Mouse (Mus musculus) kidney, embryonic 14.5 days (tissue): ENCODE results near the gene Brox. TPM values are rescaled to one million over a fixed set of nuclear protein-coding genes. Genes with fewer than 3 reads are reported as not detected.

Experiments used
- ATAC-seq: fragments of 200-750 bp; cut with Nextera tagmentation; 2 replicates; pipeline ENCODE4 v1.8.0; 2017; ENCODE audit warnings: moderate number of reproducible peaks, mild to moderate bottlenecking, moderate TSS enrichment, moderate library complexity; ENCODE audit not compliant: low FRiP score, low TSS enrichment
- H3K27ac ChIP-seq: fragments of 300-500 bp; sonication (generic); 2 replicates; pipeline ENCODE4 v1.5.1; 2014; ENCODE audit warnings: low read depth, mild to moderate bottlenecking, low read length, moderate library complexity, mixed read lengths
- H3K27me3 ChIP-seq: fragments of 300-500 bp; sonication (generic); 2 replicates; pipeline ENCODE4 v1.6.1; 2014; ENCODE audit warnings: mild to moderate bottlenecking, low read length; ENCODE audit not compliant: control insufficient read depth, insufficient read depth
- H3K36me3 ChIP-seq: fragments of 300-500 bp; sonication (generic); 2 replicates; pipeline ENCODE4 v1.6.1; 2014; ENCODE audit warnings: low read length, mixed read lengths; ENCODE audit not compliant: control insufficient read depth, insufficient read depth
- H3K4me1 ChIP-seq: fragments of 300-500 bp; sonication (generic); 2 replicates; pipeline ENCODE4 v1.6.1; 2014; ENCODE audit warnings: low read length, mixed read lengths; ENCODE audit not compliant: control insufficient read depth, insufficient read depth
- H3K4me2 ChIP-seq: fragments of 300-500 bp; sonication (generic); replicated peaks from 2 replicates; pipeline ENCODE4 v1.6.1; 2014; ENCODE audit warnings: low read depth, mild to moderate bottlenecking, low read length
- H3K4me3 ChIP-seq: fragments of 300-500 bp; sonication (generic); 2 replicates; pipeline ENCODE4 v1.5.1; 2014; ENCODE audit warnings: mild to moderate bottlenecking, low read length
- H3K9ac ChIP-seq: fragments of 300-500 bp; sonication (generic); 2 replicates; pipeline ENCODE4 v1.6.1; 2014; ENCODE audit warnings: low read depth, mild to moderate bottlenecking, low read length, moderate library complexity
- H3K9me3 ChIP-seq: fragments of 300-500 bp; sonication (generic); 2 replicates; pipeline ENCODE4 v1.6.1; 2016; ENCODE audit warnings: low read length; ENCODE audit not compliant: control insufficient read depth
- WGBS: fragments of 180-500 bp; shearing (Covaris S2); extraction: QIAGEN DNeasy Blood & Tissue Kit; methylation state at CpG from one replicate; pipeline ENCODE4 v1.1.7; 2014; 5-methylcytosine and 5-hydroxymethylcytosine counted together
- polyA plus RNA-seq: library from polyadenylated mRNA; unstranded; fragments of >200 nt; fragmentation: Nextera tagmentation; extraction: Ambion mirVana; gene quantifications from 2 replicates; pipeline ENCODE4 v1.2.1, GENCODE M21; 2014

The Brox gene
- polyA plus RNA-seq, 1 experiment from 2014 or later: 51.4 TPM

DNA sequence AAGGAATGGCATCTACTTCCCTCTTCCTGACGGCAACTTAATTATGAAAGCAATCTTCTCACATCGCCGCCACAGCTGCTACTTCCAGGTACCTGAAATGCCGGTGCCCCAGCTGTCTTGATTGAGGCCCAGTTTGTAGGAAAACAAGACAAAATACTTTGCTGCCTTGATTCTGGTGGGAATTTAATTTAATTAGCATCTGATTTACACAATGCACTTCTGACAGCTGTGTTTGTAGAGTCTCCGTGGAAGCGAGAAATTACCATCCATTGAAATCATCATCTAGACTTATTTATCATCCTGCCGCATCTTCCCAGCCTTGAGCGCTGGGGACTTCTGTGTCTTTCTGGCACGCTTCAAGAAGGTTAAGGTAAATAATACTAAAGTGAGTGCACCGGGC is 44.5 kb downstream of the Brox start:
- Histone ChIP-seq H3K27ac (no peak overlapping the region), H3K4me1 (no peaks in the 10 kb centered on the region), H3K36me3 (no peaks in the 10 kb centered on the region), H3K27me3 (no peaks in the 10 kb centered on the region), H3K9me3 (no peaks in the 10 kb centered on the region), H3K4me2 (no peak overlapping the region), H3K9ac (no peak overlapping the region), H3K4me3 (no peak overlapping the region)
- WGBS: 62% methylated on average over 10 of the region's 10 CpGs
- ATAC-seq: no peak

DNA sequence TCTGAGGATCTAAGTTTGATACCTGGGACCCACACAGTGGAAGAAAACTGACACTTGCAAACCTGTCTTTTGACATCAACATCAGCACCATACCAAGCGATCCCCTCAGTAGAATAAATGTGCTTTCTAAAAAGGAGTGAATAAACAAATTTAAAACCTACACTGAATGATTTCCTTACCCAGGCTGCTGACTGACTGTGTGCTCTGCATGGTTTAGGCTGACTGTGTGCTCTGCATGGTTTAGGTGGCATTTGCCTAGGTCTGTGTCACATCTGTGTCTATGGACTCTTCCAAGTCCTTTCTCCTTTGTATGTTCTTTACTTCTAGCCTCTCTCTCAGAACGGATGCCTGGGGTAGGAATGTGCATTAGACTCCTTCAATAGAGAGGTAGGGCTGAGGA is 45.3 kb downstream of the Brox start:
- no peak for ATAC-seq
- no peaks in the 10 kb centered on the region for H3K9me3 ChIP-seq
- H3K27ac ChIP-seq: no peak overlapping the region
- H3K27me3 ChIP-seq: no peaks in the 10 kb centered on the region
- H3K4me2 ChIP-seq: no peak overlapping the region
- H3K36me3 ChIP-seq: no peaks in the 10 kb centered on the region
- WGBS: 77% methylated on average over 2 of the region's 2 CpGs
- H3K4me1 ChIP-seq: no peaks in the 10 kb centered on the region
- H3K9ac ChIP-seq: no peak overlapping the region
- no peak overlapping the region for H3K4me3 ChIP-seq

DNA sequence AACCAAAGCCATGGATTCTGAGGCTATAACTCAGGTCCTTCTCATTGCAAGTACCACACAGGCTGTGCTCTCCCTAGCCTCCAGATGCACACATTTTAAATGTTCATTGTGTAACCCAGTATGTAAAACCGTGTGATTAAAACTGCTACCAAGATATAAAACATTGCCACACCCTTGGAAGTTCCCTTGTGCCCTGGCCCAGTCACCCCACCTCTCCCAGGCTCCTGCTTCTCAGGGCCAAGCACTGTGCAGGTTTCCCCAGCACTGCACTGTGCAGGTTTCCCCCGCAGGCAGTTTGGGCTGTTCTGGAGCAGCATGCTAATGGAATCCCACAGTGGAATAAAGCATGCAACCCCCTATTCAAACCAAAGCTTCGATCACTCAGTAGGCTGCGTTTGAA is 46.5 kb downstream of the Brox start:
- Histone ChIP-seq H3K4me1 (no peaks in the 10 kb centered on the region), H3K9me3 (no peaks in the 10 kb centered on the region), H3K9ac (no peak overlapping the region), H3K4me3 (no peak overlapping the region), H3K27ac (no peak overlapping the region), H3K36me3 (no peaks in the 10 kb centered on the region), H3K27me3 (no peaks in the 10 kb centered on the region), H3K4me2 (no peak overlapping the region)
- no peak for ATAC-seq
- WGBS: 84% methylated on average over 4 of the region's 4 CpGs

DNA sequence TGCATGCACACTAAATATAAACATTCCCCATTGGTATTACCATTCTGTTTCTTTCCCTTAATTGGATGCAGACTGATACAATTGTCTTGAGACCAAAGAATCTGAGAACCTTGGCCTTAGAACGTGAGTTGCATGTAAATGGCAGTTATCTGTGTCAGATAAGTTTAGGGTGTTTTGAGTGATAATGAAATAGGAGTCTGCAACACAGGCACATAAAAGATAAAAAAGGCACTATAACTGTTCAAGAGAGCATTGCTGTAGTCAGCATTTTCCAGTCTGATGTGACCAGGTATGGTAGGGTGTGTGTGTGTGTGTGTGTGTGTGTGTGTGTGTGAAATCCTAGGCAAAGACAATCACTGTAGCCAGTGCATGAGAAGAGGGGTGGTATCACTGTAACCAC is 48.9 kb downstream of the Brox start:
- no peak overlapping the region for H3K9ac ChIP-seq
- no peaks in the 10 kb centered on the region for H3K36me3 ChIP-seq
- H3K9me3 ChIP-seq: no peaks in the 10 kb centered on the region; the same call in 1 of the 2 replicates
- no peak overlapping the region for H3K4me3 ChIP-seq
- H3K27ac ChIP-seq: no peak overlapping the region
- H3K27me3 ChIP-seq: no peaks in the 10 kb centered on the region
- 53% methylated on average over 1 of the region's 1 CpGs for WGBS
- no peak overlapping the region for H3K4me2 ChIP-seq
- no peak for ATAC-seq
- no peaks in the 10 kb centered on the region for H3K4me1 ChIP-seq

DNA sequence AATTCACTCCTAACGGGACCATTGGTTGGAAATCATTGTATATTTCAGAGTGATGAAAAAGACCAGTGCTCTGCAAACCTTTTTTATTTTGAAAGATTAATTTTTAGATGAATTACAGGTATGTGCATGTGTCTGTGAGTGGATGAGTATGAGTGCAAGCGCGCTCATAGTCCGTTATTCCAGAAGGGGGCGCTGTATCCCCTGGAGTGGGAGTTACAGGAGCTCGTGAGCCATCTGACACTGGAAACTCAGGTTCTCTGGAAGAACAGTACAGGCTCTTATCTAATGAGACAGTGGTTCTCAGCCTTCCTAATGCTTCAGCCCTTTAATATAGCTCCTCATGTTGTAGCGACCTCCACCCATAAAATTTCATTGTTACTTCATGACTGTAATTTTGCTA is 53.8 kb downstream of the Brox start:
- Histone ChIP-seq H3K36me3 (no peaks in the 10 kb centered on the region), H3K27ac (no peak overlapping the region), H3K27me3 (no peaks in the 10 kb centered on the region), H3K9me3 (no peaks in the 10 kb centered on the region; the same call in 1 of the 2 replicates), H3K4me2 (no peak overlapping the region), H3K9ac (no peak overlapping the region), H3K4me3 (no peak overlapping the region), H3K4me1 (no peaks in the 10 kb centered on the region)
- 76% methylated on average over 7 of the region's 7 CpGs for WGBS
- no peak for ATAC-seq

DNA sequence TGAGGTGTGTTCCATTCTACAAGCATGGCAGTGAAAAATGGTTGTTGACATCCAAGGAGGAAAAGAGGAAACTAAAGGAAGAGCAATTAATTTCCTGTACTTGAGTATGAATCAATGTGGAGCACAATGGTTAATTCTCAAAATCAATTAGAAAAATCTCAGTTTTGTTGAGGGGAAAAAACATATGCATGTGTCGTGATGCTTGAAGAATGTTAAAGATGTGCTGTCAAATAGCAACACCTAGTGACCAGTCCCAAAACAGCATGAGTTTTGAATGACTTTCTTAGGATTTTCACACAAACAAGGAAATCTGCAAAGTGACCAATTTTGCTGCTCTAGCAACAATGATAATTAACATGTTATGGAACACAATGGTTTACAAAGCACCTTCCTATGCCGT is 59.2 kb downstream of the Brox start:
- no peaks in the 10 kb centered on the region for H3K9me3 ChIP-seq
- no peak overlapping the region for H3K9ac ChIP-seq
- H3K36me3 ChIP-seq: no peaks in the 10 kb centered on the region
- H3K4me1 ChIP-seq: peaks cover 4% of the 10 kb centered on the region; the same call in 1 of the 2 replicates
- no peak overlapping the region for H3K4me3 ChIP-seq
- no peaks in the 10 kb centered on the region for H3K27me3 ChIP-seq
- no peak overlapping the region for H3K27ac ChIP-seq
- no peak for ATAC-seq
- H3K4me2 ChIP-seq: no peak overlapping the region
- 28% methylated on average over 2 of the region's 2 CpGs for WGBS

DNA sequence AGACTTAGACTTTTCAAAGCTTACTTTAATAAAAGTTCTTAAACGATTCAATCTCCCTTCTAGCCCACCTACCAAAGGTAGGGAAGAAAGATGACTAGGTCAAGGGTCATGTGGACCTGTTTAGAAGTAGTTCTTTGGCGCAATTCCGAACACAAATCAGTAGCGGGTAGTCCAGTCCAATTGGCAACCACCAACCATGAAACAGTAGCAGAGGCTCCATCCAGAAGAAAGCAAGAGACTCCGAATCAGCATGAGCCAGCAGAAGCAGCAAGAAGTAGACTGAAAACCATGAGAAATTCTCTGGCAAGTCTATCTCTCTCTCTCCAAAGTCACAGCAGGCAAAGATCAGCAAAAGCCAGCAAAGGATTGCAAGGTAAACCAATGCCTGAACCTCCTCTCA is 60.6 kb downstream of the Brox start:
- Histone ChIP-seq H3K9ac (no peak overlapping the region), H3K9me3 (no peaks in the 10 kb centered on the region), H3K27me3 (no peaks in the 10 kb centered on the region), H3K36me3 (no peaks in the 10 kb centered on the region), H3K27ac (no peak overlapping the region), H3K4me2 (no peak overlapping the region), H3K4me3 (no peak overlapping the region), H3K4me1 (peaks cover 4% of the 10 kb centered on the region; the same call in 1 of the 2 replicates)
- no peak for ATAC-seq
- 91% methylated on average over 5 of the region's 5 CpGs for WGBS

DNA sequence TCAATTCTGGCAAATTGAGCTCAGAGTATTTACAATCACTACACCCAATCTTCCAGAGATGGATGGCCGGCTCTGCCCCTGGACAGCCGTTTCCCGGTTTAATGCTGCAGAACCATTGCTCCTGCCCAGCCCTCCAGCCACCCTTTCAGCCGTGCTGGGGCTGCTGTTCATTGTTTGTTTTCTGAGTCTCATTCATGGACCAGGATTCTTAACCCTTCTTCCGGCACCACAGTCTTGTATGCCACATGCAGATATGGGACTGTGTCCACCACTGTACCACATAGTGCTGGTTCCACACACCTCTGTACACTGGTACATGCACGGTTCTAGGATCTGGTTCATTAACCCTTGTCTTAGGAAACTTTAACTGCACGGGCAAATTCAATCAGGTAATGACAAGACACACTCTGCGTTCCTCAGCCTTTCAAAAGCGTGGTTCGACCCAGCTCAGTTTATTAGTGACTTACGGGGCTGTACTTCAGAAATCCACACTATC is 63.3 kb downstream of the Brox start:
- H3K27ac ChIP-seq: no peak overlapping the region
- H3K9ac ChIP-seq: no peak overlapping the region
- ATAC-seq: peak; percentile 71
- no peaks in the 10 kb centered on the region for H3K36me3 ChIP-seq
- no peak overlapping the region for H3K4me2 ChIP-seq
- H3K9me3 ChIP-seq: no peaks in the 10 kb centered on the region
- H3K27me3 ChIP-seq: no peaks in the 10 kb centered on the region
- H3K4me1 ChIP-seq: peaks cover 9% of the 10 kb centered on the region
- no peak overlapping the region for H3K4me3 ChIP-seq
- 30% methylated on average over 11 of the region's 11 CpGs for WGBS

DNA sequence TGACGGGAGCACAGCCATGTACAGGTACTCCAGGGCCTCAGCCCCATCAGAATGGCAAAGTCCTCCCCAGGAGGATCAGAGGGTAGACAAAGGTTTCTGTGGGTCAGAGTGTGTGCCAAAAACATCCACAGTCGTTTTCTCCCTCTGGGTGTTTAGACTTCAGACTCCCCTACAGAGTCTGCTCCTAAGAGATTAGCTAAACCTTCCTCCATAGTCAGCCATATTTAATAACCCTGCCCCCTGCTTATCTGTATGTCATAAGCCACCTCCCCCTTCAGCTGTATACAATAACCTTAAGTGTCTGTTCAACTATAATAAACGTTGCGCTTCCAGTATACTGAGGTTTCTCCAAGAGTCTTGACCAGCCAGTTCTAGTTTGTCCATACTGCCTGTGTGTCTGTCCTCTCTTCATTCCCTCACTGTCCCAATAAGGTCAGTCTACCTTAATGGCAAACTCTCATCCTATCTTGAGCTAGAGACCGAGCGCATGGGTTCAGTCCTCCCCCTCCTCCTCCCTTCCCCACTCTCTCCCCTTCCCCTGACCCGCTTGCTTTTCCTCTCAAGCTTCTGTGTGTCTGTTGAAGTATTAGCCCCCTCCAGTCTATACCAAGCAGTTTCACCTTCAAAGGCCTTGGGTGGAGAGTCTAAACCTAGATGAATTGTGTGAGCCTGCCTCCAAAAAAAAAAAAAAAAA is 63.9 kb downstream of the Brox start:
- WGBS: 57% methylated on average over 7 of the region's 7 CpGs
- no peak overlapping the region for H3K4me3 ChIP-seq
- H3K27ac ChIP-seq: no peak overlapping the region
- peak; percentile 59 for ATAC-seq
- no peaks in the 10 kb centered on the region for H3K9me3 ChIP-seq
- H3K9ac ChIP-seq: no peak overlapping the region
- H3K36me3 ChIP-seq: no peaks in the 10 kb centered on the region
- H3K4me1 ChIP-seq: peaks cover 12% of the 10 kb centered on the region
- no peaks in the 10 kb centered on the region for H3K27me3 ChIP-seq
- H3K4me2 ChIP-seq: no peak overlapping the region
